Mouse (Mus musculus): Measurements from ENCODE around the gene Rps6ka5.

Rps6ka5 gene

GRCm38 (mm10) chr12:100724606-100725457 lies 2.0 kb downstream of the Rps6ka5 start:
- DNase-seq (ENCODE audit: extremely low read depth, low read depth), result peak; percentile 99

GRCm38 (mm10) chr12:100724182-100724581 lies 2.6 kb downstream of the Rps6ka5 start:
- no peak for DNase-seq (ENCODE audit: extremely low read depth, low read depth)

- no peak for DNase-seq (ENCODE audit: extremely low read depth, low read depth)
These were observed 6.0 kb downstream of the Rps6ka5 start for GRCm38 (mm10) chr12:100720801-100721200.

- no peak for DNase-seq (ENCODE audit: extremely low read depth, low read depth)
These were observed 9.3 kb downstream of the Rps6ka5 start for GRCm38 (mm10) chr12:100717446-100717845.

GRCm38 (mm10) chr12:100716969-100717368 lies 9.8 kb downstream of the Rps6ka5 start:
- DNase-seq (ENCODE audit: extremely low read depth, low read depth), result no peak

GRCm38 (mm10) chr12:100711819-100712218 lies 15.0 kb downstream of the Rps6ka5 start:
- peak; percentile 24 for DNase-seq (ENCODE audit: extremely low read depth, low read depth)

- peak; percentile 6 for DNase-seq (ENCODE audit: extremely low read depth, low read depth)
These were observed 15.6 kb downstream of the Rps6ka5 start for GRCm38 (mm10) chr12:100711116-100711691.

- peak; percentile 31 for DNase-seq (ENCODE audit: extremely low read depth, low read depth)
These were observed 16.4 kb downstream of the Rps6ka5 start for GRCm38 (mm10) chr12:100710432-100710831.

GRCm38 (mm10) chr12:100707312-100707711 lies 19.5 kb downstream of the Rps6ka5 start:
- no peak for DNase-seq (ENCODE audit: extremely low read depth, low read depth)

GRCm38 (mm10) chr12:100705057-100705722 lies 21.6 kb downstream of the Rps6ka5 start:
- DNase-seq (ENCODE audit: extremely low read depth, low read depth), result no peak

GRCm38 (mm10) chr12:100698019-100698418 lies 28.8 kb downstream of the Rps6ka5 start:
- DNase-seq (ENCODE audit: extremely low read depth, low read depth), result no peak

- no peak for DNase-seq (ENCODE audit: extremely low read depth, low read depth)
These were observed 30.2 kb downstream of the Rps6ka5 start for GRCm38 (mm10) chr12:100696621-100697020.

GRCm38 (mm10) chr12:100695252-100695651 lies 31.5 kb downstream of the Rps6ka5 start:
- DNase-seq (ENCODE audit: extremely low read depth, low read depth), result no peak

- DNase-seq (ENCODE audit: extremely low read depth, low read depth), result no peak
These were observed 34.6 kb downstream of the Rps6ka5 start for GRCm38 (mm10) chr12:100692208-100692607.

- no peak for DNase-seq (ENCODE audit: extremely low read depth, low read depth)
These were observed 36.3 kb downstream of the Rps6ka5 start for GRCm38 (mm10) chr12:100690444-100690843.

- DNase-seq (ENCODE audit: extremely low read depth, low read depth), result no peak
These were observed 38.6 kb downstream of the Rps6ka5 start for GRCm38 (mm10) chr12:100688177-100688576.

GRCm38 (mm10) chr12:100687001-100687400 lies 39.8 kb downstream of the Rps6ka5 start:
- DNase-seq (ENCODE audit: extremely low read depth, low read depth), result no peak

GRCm38 (mm10) chr12:100681752-100682151 lies 45.0 kb downstream of the Rps6ka5 start:
- DNase-seq (ENCODE audit: extremely low read depth, low read depth), result no peak

- DNase-seq (ENCODE audit: extremely low read depth, low read depth), result no peak
These were observed 45.5 kb downstream of the Rps6ka5 start for GRCm38 (mm10) chr12:100681241-100681640.

GRCm38 (mm10) chr12:100680676-100681075 lies 46.1 kb downstream of the Rps6ka5 start:
- no peak for DNase-seq (ENCODE audit: extremely low read depth, low read depth)

GRCm38 (mm10) chr12:100670647-100671199 lies 56.1 kb downstream of the Rps6ka5 start:
- peak; percentile 94 for DNase-seq (ENCODE audit: extremely low read depth, low read depth)

- no peak for DNase-seq (ENCODE audit: extremely low read depth, low read depth)
These were observed 61.5 kb downstream of the Rps6ka5 start for GRCm38 (mm10) chr12:100665294-100665693.
